Mouse (Mus musculus): ENCODE results near the gene Otud3.
"Not testable (repeated sequence)": the region's sequence is repeated elsewhere in the genome, so short reads cannot be mapped to it uniquely, and the experiment has no call there.

Gene Otud3

GRCm38 (mm10) chr4:138892655-138893054 lies 21.1 kb downstream of the Otud3 start:
- DNase-seq (ENCODE audit: low read depth, low spot score), result no peak

DNA sequence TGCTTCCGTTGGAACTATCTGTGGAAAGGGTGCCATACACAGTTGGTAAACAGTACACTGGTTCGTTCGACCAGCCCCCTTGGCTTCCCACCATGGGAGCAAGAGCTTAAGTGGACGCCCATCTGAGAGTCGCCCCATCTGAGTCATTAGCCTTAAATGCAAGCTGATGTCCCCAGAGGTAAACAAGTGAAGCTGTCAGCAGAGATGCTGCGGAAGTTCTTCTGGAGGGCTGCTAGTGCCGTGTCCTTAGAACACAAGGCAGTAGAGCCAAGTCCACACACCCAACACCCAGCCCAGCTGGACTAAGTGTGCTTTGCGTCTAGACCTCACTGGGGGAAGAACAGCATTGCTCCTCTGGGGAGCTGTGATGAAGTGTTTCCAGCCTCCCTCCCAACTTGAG lies 24.1 kb downstream of the Otud3 start:
- DNase-seq (ENCODE audit: low read depth, low spot score), result no peak

GRCm38 (mm10) chr4:138889165-138889564 lies 24.6 kb downstream of the Otud3 start:
- no peak for DNase-seq (ENCODE audit: low read depth, low spot score)

DNA sequence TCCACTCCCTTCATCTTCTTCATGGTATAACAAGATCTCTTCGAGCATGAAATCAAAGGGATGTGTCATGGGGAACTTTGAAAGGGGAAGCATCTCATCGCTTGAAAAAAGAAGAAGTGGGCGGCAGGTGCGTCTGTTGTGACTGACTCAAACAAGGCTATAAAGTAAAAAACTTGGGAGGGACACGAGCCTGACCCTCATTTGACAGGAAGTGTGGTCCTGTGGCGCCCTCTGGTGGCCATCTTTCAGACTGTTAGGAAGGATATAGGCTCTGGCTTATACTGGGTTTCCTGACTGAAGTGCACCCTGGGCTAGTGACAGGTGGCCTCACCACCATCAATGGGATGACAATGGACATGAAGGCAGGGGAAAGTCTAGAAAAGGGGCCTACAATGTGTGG lies 29.5 kb downstream of the Otud3 start:
- DNase-seq (ENCODE audit: low read depth, low spot score), result no peak

GRCm38 (mm10) chr4:138882179-138882578 lies 31.6 kb downstream of the Otud3 start:
- DNase-seq (ENCODE audit: low read depth, low spot score), result no peak

- no peak for DNase-seq (ENCODE audit: low read depth, low spot score)
Observed at GRCm38 (mm10) chr4:138880811-138881584, 32.7 kb downstream of the Otud3 start.

GRCm38 (mm10) chr4:138879808-138880207 lies 33.9 kb downstream of the Otud3 start:
- no peak for DNase-seq (ENCODE audit: low read depth, low spot score)

DNA sequence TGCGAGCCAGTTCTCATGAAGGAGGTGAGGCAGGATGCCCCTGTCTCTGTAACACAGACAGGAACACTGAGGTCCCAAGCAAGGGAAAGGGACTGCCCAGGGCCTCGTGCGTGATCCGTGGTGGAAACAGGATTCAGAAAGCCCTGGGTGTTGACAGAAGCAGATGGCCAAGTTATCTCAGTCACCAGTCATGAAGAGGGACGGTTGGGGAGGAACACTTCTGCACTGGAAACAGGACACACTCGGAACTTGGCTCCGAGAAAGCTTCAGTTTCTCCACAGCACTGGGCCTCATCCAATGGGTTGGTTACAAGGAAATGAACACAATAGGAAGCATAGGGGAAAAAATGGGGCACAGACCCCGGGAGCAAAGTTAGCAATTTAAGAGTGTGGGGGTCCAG lies 35.0 kb downstream of the Otud3 start:
- DNase-seq (ENCODE audit: low read depth, low spot score), result no peak

- no peak for DNase-seq (ENCODE audit: low read depth, low spot score)
Observed at GRCm38 (mm10) chr4:138877731-138878130, 36.0 kb downstream of the Otud3 start, which contains the start of gene Pla2g2e. Pla2g2e (plus strand) TSS chr4:138877942.

DNA sequence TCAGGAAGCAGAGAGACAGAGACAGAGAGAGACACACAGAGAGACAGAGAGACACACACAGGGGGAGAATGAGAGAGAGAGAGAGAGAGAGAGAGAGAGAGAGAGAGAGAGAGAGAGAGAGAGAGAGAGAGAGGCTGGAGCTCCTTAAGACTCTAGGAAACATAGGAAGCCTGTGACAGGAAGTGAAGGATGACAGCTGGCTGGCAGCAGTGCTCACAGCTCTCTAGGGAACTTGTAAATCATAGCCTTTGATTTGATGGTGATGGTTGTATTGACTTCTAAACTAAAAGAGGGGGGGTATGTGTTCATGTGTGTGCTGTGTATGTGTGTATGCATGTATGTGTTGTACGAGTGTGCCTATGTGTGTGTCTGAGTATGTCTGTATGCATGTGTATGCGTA lies 37.8 kb downstream of the Otud3 start:
- DNase-seq (ENCODE audit: low read depth, low spot score), result no peak

GRCm38 (mm10) chr4:138875275-138875674 lies 38.5 kb downstream of the Otud3 start:
- DNase-seq (ENCODE audit: low read depth, low spot score), result not testable (repeated sequence)

DNA sequence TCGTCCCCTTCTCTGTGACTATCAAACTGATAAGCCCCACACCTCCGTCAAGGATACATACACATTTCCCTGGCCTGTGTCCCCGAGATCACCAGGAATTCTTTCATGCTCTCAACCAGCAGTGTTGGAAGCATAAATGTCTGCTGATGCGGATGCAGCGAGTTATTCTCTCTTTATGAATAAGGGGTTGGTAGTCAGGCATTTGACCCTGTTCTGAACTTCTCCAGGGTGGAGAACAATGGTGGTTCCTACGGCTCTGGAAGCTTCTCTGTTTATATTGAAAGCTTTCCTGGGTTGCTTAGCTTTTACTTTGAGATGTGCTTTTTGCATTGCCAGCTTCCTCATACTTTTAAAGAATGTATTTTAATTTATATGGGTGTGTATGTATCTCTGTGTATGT lies 39.9 kb downstream of the Otud3 start, which contains the start of gene Gm13030:
Gm13030 (minus strand) TSS at position 101 of the 400 bp plus-strand sequence.
- DNase-seq (ENCODE audit: low read depth, low spot score), result no peak

DNA sequence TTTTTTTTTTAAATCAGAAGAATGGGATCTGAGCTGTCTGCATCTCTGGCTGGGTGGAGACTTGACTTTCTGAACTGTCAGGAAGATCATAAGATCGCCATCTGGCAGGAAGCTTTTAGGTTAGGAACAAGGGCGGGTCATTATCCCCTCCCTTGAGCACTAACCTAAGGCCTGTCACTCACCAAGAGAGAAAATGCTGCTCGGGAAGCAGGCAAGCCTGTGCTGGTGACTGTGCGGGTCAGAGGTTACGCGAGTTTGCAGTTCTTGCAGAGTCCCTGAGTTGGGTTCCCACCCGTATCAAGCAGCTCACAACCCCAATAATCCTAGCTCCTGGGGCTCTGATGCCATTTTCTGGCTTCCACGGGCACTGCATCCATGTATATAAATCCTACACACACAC lies 45.1 kb downstream of the Otud3 start:
- DNase-seq (ENCODE audit: low read depth, low spot score), result no peak

- DNase-seq (ENCODE audit: low read depth, low spot score), result no peak
Observed at GRCm38 (mm10) chr4:138866413-138866812, 47.3 kb downstream of the Otud3 start.

DNA sequence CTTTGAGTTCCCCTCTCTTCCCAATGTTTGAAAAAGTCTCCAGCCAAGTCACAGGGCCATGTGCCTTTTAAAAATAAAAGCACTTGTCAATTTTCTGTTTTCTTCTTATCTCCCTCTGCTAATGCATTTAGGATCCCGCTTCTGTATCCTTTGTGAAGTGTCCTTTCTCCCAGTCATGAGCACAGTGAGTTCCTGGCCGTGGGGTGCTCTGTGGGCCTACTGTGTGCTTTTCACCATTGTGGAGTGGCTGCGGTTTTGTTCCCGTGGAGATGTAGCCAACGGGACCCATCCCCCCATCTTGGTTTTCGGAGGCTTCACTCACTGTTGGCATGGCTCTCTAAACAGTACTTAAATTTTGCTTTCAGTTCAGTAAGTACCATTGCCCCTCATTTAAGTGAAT lies 47.8 kb downstream of the Otud3 start:
- no peak for DNase-seq (ENCODE audit: low read depth, low spot score)

GRCm38 (mm10) chr4:138865092-138865491 lies 48.7 kb downstream of the Otud3 start:
- no peak for DNase-seq (ENCODE audit: low read depth, low spot score)

GRCm38 (mm10) chr4:138863344-138863998 lies 50.3 kb downstream of the Otud3 start, which contains the start of gene Pla2g5:
Pla2g5 (minus strand) TSS chr4:138863482.
- DNase-seq (ENCODE audit: low read depth, low spot score), result no peak

- peak; percentile 83 for DNase-seq (ENCODE audit: low read depth, low spot score)
Observed at GRCm38 (mm10) chr4:138859728-138860127, 54.0 kb downstream of the Otud3 start.

- DNase-seq (ENCODE audit: low read depth, low spot score), result no peak
Observed at GRCm38 (mm10) chr4:138859245-138859644, 54.5 kb downstream of the Otud3 start.

DNA sequence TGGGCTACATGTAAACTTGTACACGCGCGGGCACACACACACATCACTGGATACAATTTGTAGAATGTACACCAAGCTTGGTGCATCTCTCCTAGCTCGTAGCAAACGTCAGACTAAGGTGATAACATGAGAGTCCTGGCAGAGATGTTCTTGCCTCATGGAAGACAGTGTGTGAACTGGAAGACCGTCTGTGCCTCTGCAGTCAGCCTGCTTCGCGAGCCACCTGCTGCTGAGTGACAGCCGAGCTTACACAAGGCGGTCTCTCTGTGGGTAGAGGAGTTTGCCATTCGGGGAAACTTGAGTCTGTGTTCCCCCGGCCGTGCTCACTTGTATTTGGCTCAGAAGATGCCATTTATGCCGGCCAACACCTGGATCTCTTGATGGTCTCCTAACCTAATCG lies 55.3 kb downstream of the Otud3 start:
- DNase-seq (ENCODE audit: low read depth, low spot score), result no peak

DNA sequence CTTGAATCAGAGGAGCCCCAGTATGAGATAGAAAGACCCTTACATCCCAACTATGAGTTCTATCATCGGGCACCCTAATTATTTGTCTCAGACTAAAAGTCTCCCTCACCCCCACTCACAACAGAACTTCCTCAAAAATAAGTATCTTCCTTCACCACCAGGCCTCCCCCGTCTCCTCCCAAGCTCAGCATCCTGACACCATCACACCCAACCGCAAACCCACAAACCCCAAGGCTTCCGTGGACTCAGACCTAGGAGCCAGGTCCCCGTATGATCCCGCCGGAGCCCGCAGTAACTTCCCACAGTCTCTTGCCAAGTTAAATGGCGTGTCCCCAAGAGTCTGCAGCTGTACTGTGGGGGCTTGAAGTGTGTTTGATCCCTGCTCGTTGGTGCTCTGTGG lies 56.2 kb downstream of the Otud3 start:
- DNase-seq (ENCODE audit: low read depth, low spot score), result no peak

- peak; percentile 66 for DNase-seq (ENCODE audit: low read depth, low spot score)
Observed at GRCm38 (mm10) chr4:138856491-138856890, 57.3 kb downstream of the Otud3 start.

GRCm38 (mm10) chr4:138855092-138855632 lies 58.6 kb downstream of the Otud3 start:
- DNase-seq (ENCODE audit: low read depth, low spot score), result no peak

All from WW6 (cell line).